Mouse (Mus musculus): ENCODE measurements around the gene Pm20d2. TPM values are rescaled to one million over a fixed set of nuclear protein-coding genes. Genes with fewer than 3 reads are reported as not detected.

Gene Pm20d2
- 1.8 and 2.3 TPM in 2 replicates for polyA plus RNA-seq (2016; fragmentation: Nextera tagmentation; extraction: Ambion mirVana)

DNA sequence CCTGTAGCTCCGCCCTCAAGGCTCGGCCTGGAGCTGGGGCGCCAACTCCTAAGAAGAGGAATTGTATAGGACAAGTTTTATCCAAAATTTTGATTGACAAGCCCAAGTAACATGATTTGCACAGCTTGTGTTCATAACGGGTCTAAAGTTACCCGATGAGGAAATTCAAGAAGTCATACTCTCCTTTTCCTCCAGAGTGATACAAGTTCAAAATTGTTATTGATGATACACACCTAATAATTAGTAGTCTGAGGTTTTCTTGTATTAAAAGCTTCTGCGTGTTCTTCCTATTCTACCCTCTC, at the start of gene Pm20d2:
Gene Pm20d2 (minus strand): TSS at position 3 of the 302 bp plus-strand sequence.
- H3K4me3 ChIP-seq (replicated peaks): peak within 1 kb of the TSS; percentile 64
- H3K9me3 ChIP-seq: no peaks in the 10 kb centered on the region
- H3K9ac ChIP-seq: peak within 1 kb of the TSS; percentile 72
- 17% methylated on average over 6 of the region's 6 CpGs for whole genome bisulfite sequencing
- H3K27ac ChIP-seq: peak within 1 kb of the TSS; percentile 87
- no peak for ATAC-seq (ENCODE audit: low FRiP score)
- no peaks in the 10 kb centered on the region for H3K36me3 ChIP-seq (replicated peaks)
- 0 out of 2 replicates have a peak, but pooled peaks cover 4% of the 10 kb centered on the region for H3K4me1 ChIP-seq
- H3K4me2 ChIP-seq: peak within 1 kb of the TSS; percentile 89
- peaks cover 7% of the 10 kb centered on the region; the same call in 1 of the 2 replicates for H3K27me3 ChIP-seq

DNA sequence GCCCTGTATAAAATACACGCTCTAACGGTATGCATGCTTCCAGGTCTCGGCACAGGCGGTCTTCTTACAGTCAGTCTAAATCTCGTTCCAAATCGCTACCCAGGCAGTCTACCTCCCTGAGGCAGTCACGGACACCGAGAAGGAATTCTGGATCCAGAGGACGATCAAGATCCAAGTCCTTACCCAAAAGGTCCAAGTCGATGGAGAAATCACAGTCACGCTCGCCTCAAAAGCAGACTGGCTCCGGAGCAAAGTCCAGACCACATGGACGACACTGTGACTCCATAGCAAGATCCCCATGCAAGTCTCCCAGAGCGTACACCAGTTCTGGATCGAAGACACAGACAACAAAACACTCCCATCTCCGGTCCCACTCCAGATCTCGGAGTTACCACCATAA, 41.3 kb upstream of the Pm20d2 start:
- Histone ChIP-seq H3K9ac (no peak overlapping the region), H3K9me3 (no peaks in the 10 kb centered on the region), H3K4me3 (replicated peaks) (no peak overlapping the region), H3K27ac (no peak overlapping the region), H3K4me2 (no peak overlapping the region), H3K36me3 (replicated peaks) (no peaks in the 10 kb centered on the region), H3K4me1 (no peaks in the 10 kb centered on the region), H3K27me3 (no peaks in the 10 kb centered on the region)
- ATAC-seq (ENCODE audit: low FRiP score): no peak
- WGBS: 94% methylated on average over 18 of the region's 18 CpGs

DNA sequence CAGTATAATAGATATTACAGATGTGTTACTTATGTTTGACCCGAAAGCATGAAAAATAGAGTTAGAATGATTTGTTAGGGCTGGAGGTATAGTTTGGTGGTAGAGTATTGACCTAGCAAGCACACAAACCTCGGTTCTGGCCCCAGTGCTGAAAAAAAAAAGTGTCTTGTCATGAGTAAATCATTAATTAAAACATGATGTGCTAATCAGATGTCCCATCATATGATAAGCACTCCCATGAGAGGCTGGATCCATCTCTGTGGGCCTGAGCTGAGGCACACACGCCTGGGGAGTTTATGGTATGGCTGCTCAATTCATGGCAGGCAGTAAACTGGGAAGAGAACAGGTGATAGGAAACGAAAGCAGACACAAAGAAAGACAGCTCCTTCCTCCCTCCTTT, 40.1 kb upstream of the Pm20d2 start:
- no peaks in the 10 kb centered on the region for H3K36me3 ChIP-seq (replicated peaks)

DNA sequence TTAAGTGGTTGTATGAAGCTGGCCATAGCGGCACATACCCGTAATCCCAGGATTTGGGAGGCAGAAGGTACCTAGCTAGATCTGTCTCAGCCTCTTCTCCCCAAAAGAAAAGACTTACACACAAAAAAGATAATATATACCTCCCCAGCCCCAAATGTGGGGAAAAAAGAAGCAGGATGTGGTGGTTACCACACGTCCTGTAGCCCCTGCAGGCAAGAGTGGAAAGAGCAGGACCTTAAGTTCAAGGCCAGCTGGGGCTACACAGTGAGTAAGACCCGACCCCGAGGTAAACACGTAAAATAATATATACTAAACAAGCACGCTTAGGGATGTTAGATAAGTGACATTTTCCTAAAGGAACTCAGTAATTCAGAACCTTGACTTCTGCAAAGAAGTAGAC, 37.6 kb upstream of the Pm20d2 start:
- WGBS: 88% methylated on average over 7 of the region's 7 CpGs
- ATAC-seq (ENCODE audit: low FRiP score): no peak
- Histone ChIP-seq H3K27me3 (no peaks in the 10 kb centered on the region), H3K4me1 (no peaks in the 10 kb centered on the region), H3K27ac (no peak overlapping the region), H3K9ac (no peak overlapping the region), H3K4me2 (no peak overlapping the region), H3K4me3 (replicated peaks) (no peak overlapping the region), H3K9me3 (no peaks in the 10 kb centered on the region), H3K36me3 (replicated peaks) (no peaks in the 10 kb centered on the region)

More for the DNA sequence above, 40.1 kb upstream of the Pm20d2 start:
- Histone ChIP-seq H3K4me2 (no peak overlapping the region), H3K27me3 (no peaks in the 10 kb centered on the region), H3K4me3 (replicated peaks) (no peak overlapping the region), H3K9ac (no peak overlapping the region), H3K27ac (no peak overlapping the region), H3K4me1 (no peaks in the 10 kb centered on the region), H3K9me3 (no peaks in the 10 kb centered on the region)
- no peak for ATAC-seq (ENCODE audit: low FRiP score)
- 80% methylated on average over 4 of the region's 4 CpGs for WGBS

DNA sequence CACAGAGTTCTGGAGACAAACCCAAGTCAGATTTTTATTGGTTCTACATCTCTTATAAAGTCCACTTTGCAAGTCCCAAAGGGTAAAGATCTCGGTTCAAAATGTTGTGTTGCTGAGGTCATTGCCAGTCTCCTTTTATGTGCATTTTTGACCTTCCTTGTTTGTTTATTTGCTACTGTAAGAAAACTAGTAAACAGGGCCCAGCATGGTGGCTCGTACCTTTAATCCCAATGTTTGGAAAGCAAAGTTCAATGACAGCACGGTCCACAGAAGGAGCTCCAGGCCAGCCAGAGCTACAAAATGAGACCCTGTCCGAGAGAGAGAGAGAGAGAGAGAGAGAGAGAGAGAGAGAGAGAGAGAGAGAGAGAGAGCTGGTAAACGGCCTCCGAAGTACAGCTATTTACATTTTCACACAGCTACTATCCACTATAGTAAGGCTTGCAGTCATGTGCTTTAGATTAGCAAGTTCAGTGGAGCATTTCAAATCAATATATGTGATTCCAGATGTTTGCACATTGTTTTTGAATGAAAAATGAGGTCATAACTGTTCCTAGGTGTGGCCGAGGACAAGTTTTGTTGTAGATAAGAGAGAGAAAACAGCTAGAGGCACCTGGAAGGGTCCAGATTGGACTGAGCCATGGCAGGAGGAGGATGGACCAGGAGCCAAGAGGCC, 34.6 kb upstream of the Pm20d2 start:
- Histone ChIP-seq H3K36me3 (replicated peaks) (no peaks in the 10 kb centered on the region), H3K4me3 (replicated peaks) (no peak overlapping the region), H3K9me3 (no peaks in the 10 kb centered on the region), H3K27ac (no peak overlapping the region), H3K27me3 (no peaks in the 10 kb centered on the region), H3K4me2 (no peak overlapping the region), H3K9ac (no peak overlapping the region), H3K4me1 (no peaks in the 10 kb centered on the region)
- no peak for ATAC-seq (ENCODE audit: low FRiP score)
- WGBS: 70% methylated on average over 7 of the region's 7 CpGs

DNA sequence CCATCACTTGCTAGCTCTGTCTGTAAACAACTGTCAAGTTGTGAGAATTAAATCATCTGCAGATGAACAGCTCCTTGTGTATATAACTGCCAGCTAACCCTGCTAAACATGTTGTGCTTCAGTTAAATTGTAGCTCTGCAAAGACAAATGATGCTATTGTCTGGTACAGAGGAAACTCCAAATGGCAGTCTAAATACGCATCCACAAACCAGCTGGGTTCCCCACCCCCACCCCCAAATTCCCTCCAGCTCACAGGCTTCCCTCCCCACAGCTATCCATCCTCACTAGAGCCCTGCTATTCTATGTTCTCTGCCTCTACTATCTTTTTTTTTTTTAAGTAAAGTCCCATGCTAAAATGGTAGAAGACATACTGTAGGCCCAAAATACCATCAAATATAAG, 32.3 kb upstream of the Pm20d2 start:
- no peak overlapping the region for H3K4me3 ChIP-seq (replicated peaks)
- H3K9ac ChIP-seq: no peak overlapping the region
- ATAC-seq (ENCODE audit: low FRiP score): no peak
- H3K27ac ChIP-seq: no peak overlapping the region
- WGBS: 59% methylated on average over 1 of the region's 1 CpGs
- H3K9me3 ChIP-seq: no peaks in the 10 kb centered on the region
- no peak overlapping the region for H3K4me2 ChIP-seq
- no peaks in the 10 kb centered on the region for H3K36me3 ChIP-seq (replicated peaks)
- no peaks in the 10 kb centered on the region for H3K27me3 ChIP-seq
- no peaks in the 10 kb centered on the region for H3K4me1 ChIP-seq

DNA sequence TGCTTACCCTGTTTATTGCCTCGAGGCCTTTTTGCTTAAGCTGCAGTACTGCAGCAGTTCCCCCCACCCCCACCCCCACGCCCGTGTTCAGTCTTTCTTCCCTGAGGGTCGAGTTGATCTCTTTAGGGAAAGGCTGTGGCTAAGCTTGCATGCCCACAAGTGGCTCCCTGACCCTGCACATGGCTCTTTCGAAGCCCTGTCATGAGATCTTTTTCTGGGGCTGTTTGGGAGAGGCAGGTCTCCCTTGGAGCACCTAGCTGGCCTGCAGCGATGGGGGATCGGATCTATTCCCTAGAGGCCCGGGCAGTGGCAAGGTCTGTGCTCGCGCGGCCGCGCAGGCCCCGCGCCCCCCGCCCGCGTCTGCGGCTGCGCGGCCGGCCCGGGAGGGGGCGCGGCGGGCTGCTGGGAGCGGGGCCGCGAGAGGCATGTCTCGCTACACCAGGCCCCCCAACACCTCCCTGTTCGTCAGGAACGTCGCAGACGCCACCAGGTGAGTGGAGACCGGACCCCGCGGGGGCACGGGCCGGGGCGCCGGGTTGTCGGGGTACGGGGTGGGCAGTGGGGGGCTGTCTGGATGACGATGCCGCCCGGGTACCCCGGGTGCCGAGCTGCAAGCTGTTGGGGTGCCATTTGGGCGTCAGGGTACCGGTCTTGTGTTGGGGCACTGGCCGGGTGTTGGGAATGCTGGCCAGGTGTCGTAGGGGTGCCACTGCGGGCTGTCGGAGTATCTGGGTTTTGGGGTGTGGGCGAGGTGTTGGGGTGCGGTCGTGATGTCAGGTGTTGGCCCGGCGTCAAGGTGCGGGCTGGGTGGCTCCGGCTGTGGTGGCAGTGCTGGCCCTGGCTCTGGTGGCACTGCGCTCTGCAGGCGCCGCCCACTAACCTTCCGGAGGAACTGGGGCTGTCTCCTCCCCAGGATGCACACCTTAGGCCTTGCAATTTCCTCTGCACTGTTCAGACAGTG, 19.6 kb upstream of the Pm20d2 start, which contains the start of gene Srsf12:
Gene Srsf12 (plus strand): TSS at position 111 of the 961 bp plus-strand sequence.
- peaks cover 18% of the 10 kb centered on the region for H3K4me1 ChIP-seq
- no peaks in the 10 kb centered on the region for H3K9me3 ChIP-seq
- H3K9ac ChIP-seq: peak within 1 kb of the TSS; percentile 77
- ATAC-seq (ENCODE audit: low FRiP score): peak; percentile 89
- H3K27me3 ChIP-seq: peaks cover 3% of the 10 kb centered on the region; the same call in 1 of the 2 replicates
- peak within 1 kb of the TSS; percentile 31; the same call in 1 of the 2 replicates for H3K27ac ChIP-seq
- no peaks in the 10 kb centered on the region for H3K36me3 ChIP-seq (replicated peaks)
- WGBS: 2% methylated on average over 62 of the region's 65 CpGs
- H3K4me2 ChIP-seq: peak within 1 kb of the TSS; percentile 99
- peak within 1 kb of the TSS; percentile 69 for H3K4me3 ChIP-seq (replicated peaks)

DNA sequence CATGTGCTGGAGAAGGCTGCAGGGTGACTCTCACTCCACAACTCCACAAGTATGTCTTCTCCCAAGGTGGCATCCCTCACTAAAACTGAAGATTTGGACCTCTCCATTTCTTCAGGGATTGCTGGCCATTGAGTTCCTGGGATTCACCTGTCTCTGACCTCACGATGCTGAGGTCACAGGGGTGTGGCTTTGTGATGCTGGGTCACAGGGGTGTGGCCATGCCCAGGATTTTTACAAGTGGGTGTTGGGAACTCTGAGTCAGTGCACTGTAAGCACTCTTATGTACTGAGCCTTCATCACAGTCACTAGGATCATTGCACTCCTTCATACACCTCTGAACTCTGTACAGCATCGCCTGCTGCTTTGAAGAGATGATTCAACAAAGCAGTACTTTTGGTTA, 18.0 kb upstream of the Pm20d2 start:
- peaks cover 3% of the 10 kb centered on the region; the same call in 1 of the 2 replicates for H3K27me3 ChIP-seq
- H3K4me3 ChIP-seq (replicated peaks): no peak overlapping the region
- H3K27ac ChIP-seq: no peak overlapping the region
- 68% methylated on average over 2 of the region's 2 CpGs for WGBS
- ATAC-seq (ENCODE audit: low FRiP score): no peak
- no peaks in the 10 kb centered on the region for H3K9me3 ChIP-seq
- no peaks in the 10 kb centered on the region for H3K36me3 ChIP-seq (replicated peaks)
- no peak overlapping the region for H3K4me2 ChIP-seq
- H3K9ac ChIP-seq: no peak overlapping the region
- H3K4me1 ChIP-seq: peaks cover 18% of the 10 kb centered on the region

DNA sequence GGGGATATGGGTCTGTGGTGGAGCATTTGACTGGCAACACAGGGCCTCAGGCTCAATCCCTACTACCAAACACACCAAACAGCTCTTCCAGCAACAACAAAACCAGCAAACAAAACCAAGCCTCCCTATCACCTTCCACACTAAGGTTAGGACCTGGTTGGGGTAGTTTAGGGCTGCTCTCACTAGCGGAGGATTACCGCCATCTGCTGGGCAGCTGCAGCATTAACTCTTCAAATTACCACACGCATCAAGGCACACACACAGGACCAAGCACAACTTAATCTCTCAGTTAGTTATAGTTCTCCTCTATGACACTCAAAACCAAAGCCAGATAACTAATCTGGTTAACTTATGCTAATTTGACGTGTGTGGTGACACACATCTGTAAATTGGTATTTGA, 15.1 kb upstream of the Pm20d2 start:
- ATAC-seq (ENCODE audit: low FRiP score): peak; percentile 59; the same call in 1 of the 2 replicates
- Histone ChIP-seq H3K27me3 (peaks cover 3% of the 10 kb centered on the region; the same call in 1 of the 2 replicates), H3K4me2 (no peak overlapping the region), H3K9ac (no peak overlapping the region), H3K9me3 (no peaks in the 10 kb centered on the region), H3K4me3 (replicated peaks) (no peak overlapping the region), H3K36me3 (replicated peaks) (no peaks in the 10 kb centered on the region), H3K4me1 (peaks cover 17% of the 10 kb centered on the region), H3K27ac (no peak overlapping the region)
- WGBS: 0% methylated on average over 4 of the region's 4 CpGs

DNA sequence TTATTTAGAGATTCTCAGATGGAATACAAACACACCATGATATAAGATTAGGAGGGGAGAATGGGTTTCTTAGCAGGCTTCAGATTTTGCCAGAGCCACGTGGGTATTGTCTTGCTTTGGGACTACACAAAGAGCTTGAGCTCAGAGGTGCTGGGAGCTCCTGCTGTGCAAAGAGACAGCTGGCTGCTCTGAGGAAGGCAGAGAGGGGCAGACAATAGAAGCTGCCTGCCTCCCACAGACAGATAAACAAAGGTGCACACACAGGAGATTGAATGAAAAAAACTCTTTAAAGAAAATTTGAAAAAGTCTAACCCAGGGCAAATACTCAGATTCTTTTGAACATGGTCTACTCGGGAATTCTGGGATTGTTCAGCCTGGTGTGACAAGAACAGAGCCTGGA, 8.6 kb upstream of the Pm20d2 start:
- no peaks in the 10 kb centered on the region for H3K9me3 ChIP-seq
- peaks cover 3% of the 10 kb centered on the region; the same call in 1 of the 2 replicates for H3K4me1 ChIP-seq
- WGBS: 0% methylated on average over 2 of the region's 2 CpGs
- no peaks in the 10 kb centered on the region for H3K36me3 ChIP-seq (replicated peaks)
- ATAC-seq (ENCODE audit: low FRiP score): no peak
- H3K4me2 ChIP-seq: no peak overlapping the region
- no peaks in the 10 kb centered on the region for H3K27me3 ChIP-seq
- no peak overlapping the region for H3K27ac ChIP-seq
- H3K9ac ChIP-seq: no peak overlapping the region
- no peak overlapping the region for H3K4me3 ChIP-seq (replicated peaks)

DNA sequence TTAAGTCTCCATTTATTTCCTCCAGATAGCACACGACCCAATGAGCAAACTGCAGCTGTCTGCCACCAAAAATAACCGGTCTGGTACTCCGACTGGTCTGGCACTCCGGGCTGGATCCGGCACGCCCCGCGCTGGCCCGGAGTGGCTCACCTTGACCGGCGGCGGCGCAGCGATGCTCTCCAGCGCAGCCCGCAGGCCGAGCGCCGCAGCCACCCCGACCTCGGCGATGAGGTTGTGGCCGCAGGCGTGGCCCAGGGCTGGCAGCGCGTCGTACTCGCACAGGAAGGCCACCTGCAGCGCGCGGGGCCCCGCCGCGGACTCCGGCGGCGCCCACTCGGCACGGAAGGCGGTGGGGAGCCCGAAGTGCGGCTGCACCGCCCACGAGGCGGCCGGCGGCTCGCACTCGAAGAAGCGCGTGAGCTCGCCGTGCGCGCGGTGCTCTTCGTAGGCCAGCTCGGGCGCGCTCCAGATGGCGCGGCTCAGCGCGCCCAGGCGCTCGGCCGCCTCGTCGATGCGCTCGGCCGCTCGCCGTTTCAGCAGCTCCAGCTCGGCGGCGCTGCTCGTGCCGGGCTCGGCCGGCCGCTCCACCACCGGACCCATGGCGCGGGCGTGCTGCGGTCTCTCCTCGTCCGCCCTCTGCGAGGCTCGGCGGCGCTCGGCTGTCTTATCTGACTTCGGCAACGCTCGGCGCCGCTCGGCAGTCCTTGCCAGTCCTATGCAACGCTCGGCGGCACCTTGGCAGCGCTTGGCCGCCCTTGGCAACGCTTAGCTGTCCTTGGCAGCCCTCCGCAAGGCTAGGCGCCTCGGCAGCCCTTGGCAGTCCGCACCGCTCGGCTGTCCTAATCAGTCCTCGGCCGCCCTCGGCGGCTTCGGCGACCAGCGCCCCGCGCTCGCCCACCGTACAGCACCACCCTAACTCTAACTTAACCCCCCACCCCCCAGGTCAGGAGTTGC, 479 bp downstream of the Pm20d2 start:
- H3K4me1 ChIP-seq: 0 out of 2 replicates have a peak, but pooled peaks cover 4% of the 10 kb centered on the region
- H3K36me3 ChIP-seq (replicated peaks): no peaks in the 10 kb centered on the region
- no peaks in the 10 kb centered on the region for H3K9me3 ChIP-seq
- peak overlapping the region; percentile 89 for H3K4me2 ChIP-seq
- H3K27ac ChIP-seq: peak overlapping the region; percentile 87
- H3K9ac ChIP-seq: peak overlapping the region; percentile 72
- ATAC-seq (ENCODE audit: low FRiP score): peak; percentile 92
- peaks cover 7% of the 10 kb centered on the region; the same call in 1 of the 2 replicates for H3K27me3 ChIP-seq
- under 1% methylated on average over 121 of the region's 123 CpGs for WGBS
- H3K4me3 ChIP-seq (replicated peaks): peak overlapping the region; percentile 64
